In genomic region chr14:20970927-20971326, GRCm38 (mm10) we compare ENCODE assay signal across 9 mouse cellular contexts. TPM values are rescaled to one million over a fixed set of nuclear protein-coding genes. Genes with fewer than 3 reads are reported as not detected.
DNase-seq lines count a peak whose midpoint lies in the region; ATAC-seq and TF ChIP-seq lines count a peak whose summit lies in the region.
"Had no signal": no experiment of that assay in that cellular context is flagged by ENCODE, and none has a peak within 500 bp of the region (broad histone marks: within the 10 kb centered on the region; RNA-seq: fewer than 3 reads in every experiment).

No protein-coding gene starts in this region.

- peak overlapping the region; percentile 19; the same call in 1 of the 2 replicates for H3K9ac ChIP-seq in limb, embryonic 13.5 days
- no peak overlapping the region for H3K9ac ChIP-seq in heart, postnatal 0 days (replicated peaks; ENCODE audit: low read depth, low read length)
- no peak overlapping the region for H3K9ac ChIP-seq in kidney, embryonic 16.5 days (replicated peaks; ENCODE audit: low read length)

- no peak for ATAC-seq in limb, embryonic 13.5 days (ENCODE audit: low FRiP score, low read depth)
- peak; percentile 66; the same call in 1 of the 2 replicates for ATAC-seq in heart, postnatal 0 days (ENCODE audit: insufficient read depth, low read depth)
- no peak for ATAC-seq in kidney, embryonic 16.5 days (ENCODE audit: low FRiP score, low TSS enrichment)

- no peak for DNase-seq in limb, embryonic 10.5 days (ENCODE audit: low spot score)
- DNase-seq in cerebellum, adult 9-11 months, result peak; percentile 73
- no peak for DNase-seq in heart, postnatal 0 days (ENCODE audit: low spot score)
- peak; percentile 21 to 33 for DNase-seq in right cerebral cortex, adult 2 months (ENCODE audit: low spot score in 2 of 2)
- no peak for DNase-seq in gastrocnemius, adult 18-20 months (ENCODE audit: low spot score)
- DNase-seq in lung, postnatal 25 days (ENCODE audit: low spot score), result no peak

- no peak for TF ChIP-seq CTCF in heart, postnatal 0 days (IDR thresholded peaks at IDR 0.05; ENCODE audit: low read depth)

- H3K36me3 ChIP-seq in limb, embryonic 13.5 days, result peaks cover 3% of the 10 kb centered on the region; the same call in 1 of the 2 replicates
- H3K36me3 ChIP-seq in limb, embryonic 10.5 days, result no peaks in the 10 kb centered on the region
- H3K36me3 ChIP-seq in heart, postnatal 0 days (replicated peaks; ENCODE audit: control insufficient read depth, insufficient read depth, low read length), result peaks cover 6% of the 10 kb centered on the region
- H3K36me3 ChIP-seq in kidney, embryonic 16.5 days (ENCODE audit: insufficient read depth, low read length), result no peaks in the 10 kb centered on the region
- H3K36me3 ChIP-seq: embryonic facial prominence, embryonic 13.5 days had no signal

- peaks cover 5% of the 10 kb centered on the region; the same call in 1 of the 2 replicates for H3K4me1 ChIP-seq in limb, embryonic 13.5 days
- H3K4me1 ChIP-seq in limb, embryonic 10.5 days, result no peaks in the 10 kb centered on the region
- peaks cover 27% of the 10 kb centered on the region for H3K4me1 ChIP-seq in heart, postnatal 0 days (ENCODE audit: control insufficient read depth, insufficient read depth)
- no peaks in the 10 kb centered on the region; the same call in 1 of the 2 replicates for H3K4me1 ChIP-seq in kidney, embryonic 16.5 days (ENCODE audit: insufficient read depth, low read length)

- H3K27ac ChIP-seq in limb, embryonic 13.5 days, result no peak overlapping the region
- H3K27ac ChIP-seq in limb, embryonic 10.5 days, result no peak overlapping the region
- H3K27ac ChIP-seq in heart, postnatal 0 days (ENCODE audit: low read depth), result peak overlapping the region; percentile 27
- no peak overlapping the region for H3K27ac ChIP-seq in kidney, embryonic 16.5 days (ENCODE audit: low read length)

- no peak for TF ChIP-seq EP300 in heart, postnatal 0 days (IDR thresholded peaks at IDR 0.05; ENCODE audit: low read depth)

- 86% methylated on average over 9 of the region's 9 CpGs for WGBS in limb, embryonic 13.5 days
- 93% methylated on average over 9 of the region's 9 CpGs for WGBS in limb, embryonic 10.5 days
- 38% methylated on average over 9 of the region's 9 CpGs for WGBS in heart, postnatal 0 days
- WGBS in kidney, embryonic 16.5 days, result 88% methylated on average over 9 of the region's 9 CpGs

- H3K9me3 ChIP-seq in limb, embryonic 13.5 days, result no peaks in the 10 kb centered on the region
- H3K9me3 ChIP-seq in limb, embryonic 10.5 days (replicated peaks), result no peaks in the 10 kb centered on the region
- H3K9me3 ChIP-seq in heart, postnatal 0 days (replicated peaks; ENCODE audit: control insufficient read depth, low read length), result no peaks in the 10 kb centered on the region
- H3K9me3 ChIP-seq in kidney, embryonic 16.5 days (ENCODE audit: low read length), result no peaks in the 10 kb centered on the region
- H3K9me3 ChIP-seq: embryonic facial prominence, embryonic 13.5 days had no signal

- no peak overlapping the region for H3K4me2 ChIP-seq in limb, embryonic 13.5 days (replicated peaks)
- 0 out of 2 replicates have a peak overlapping the region, but pooled peaks have one; percentile 12 for H3K4me2 ChIP-seq in heart, postnatal 0 days (ENCODE audit: low read depth, low read length)
- no peak overlapping the region for H3K4me2 ChIP-seq in kidney, embryonic 16.5 days (replicated peaks; ENCODE audit: low read depth, low read length)
- H3K4me2 ChIP-seq: embryonic facial prominence, embryonic 13.5 days had no signal

- H3K27me3 ChIP-seq in limb, embryonic 13.5 days, result no peaks in the 10 kb centered on the region
- no peaks in the 10 kb centered on the region for H3K27me3 ChIP-seq in limb, embryonic 10.5 days (ENCODE audit: low read depth, poor library complexity, severe bottlenecking)
- H3K27me3 ChIP-seq in heart, postnatal 0 days (ENCODE audit: control insufficient read depth, insufficient read depth, low read length), result no peaks in the 10 kb centered on the region
- H3K27me3 ChIP-seq in kidney, embryonic 16.5 days (ENCODE audit: insufficient read depth, low read length), result no peaks in the 10 kb centered on the region
- H3K27me3 ChIP-seq: embryonic facial prominence, embryonic 13.5 days had no signal

- H3K4me3 ChIP-seq in limb, embryonic 13.5 days, result no peak overlapping the region
- H3K4me3 ChIP-seq in limb, embryonic 10.5 days, result no peak overlapping the region
- H3K4me3 ChIP-seq in heart, postnatal 0 days (ENCODE audit: low read depth, low read length), result no peak overlapping the region
- H3K4me3 ChIP-seq in kidney, embryonic 16.5 days (ENCODE audit: low read length), result no peak overlapping the region
- H3K4me3 ChIP-seq: embryonic facial prominence, embryonic 13.5 days had no signal

RNA-seq across cellular contexts. Expression of gene Vcl, which starts 41.7 kb away (rescaled TPM):
- polyA plus RNA-seq in limb, embryonic 13.5 days (2015; fragmentation: Nextera tagmentation; extraction: Ambion mirVana), result 47.7 and 58.8 TPM in 2 replicates
- 38.2 and 42.4 TPM in 2 replicates for polyA plus RNA-seq in limb, embryonic 10.5 days (2016; fragmentation: Nextera tagmentation; extraction: Ambion mirVana)
- 124 and 140 TPM in 2 replicates for total RNA-seq in heart, postnatal 0 days (2014; rRNA removed; ENCODE audit: low replicate concordance)
- 42.3 and 50.2 TPM in 2 replicates for polyA plus RNA-seq in heart, postnatal 0 days (2015; fragmentation: Nextera tagmentation; extraction: Ambion mirVana)
- polyA plus RNA-seq in kidney, embryonic 16.5 days (2015; fragmentation: Nextera tagmentation; extraction: Ambion mirVana), result 54.9 and 57.7 TPM in 2 replicates
- total RNA-seq in gastrocnemius, adult 18-20 months (2021), result 10 to 100 TPM; 62.3 to 64.9 TPM

Comparison
In these comparisons a context has a peak if more than half of its experiments do, and no peak if none do; other contexts are left out.
1. DNase-seq: peak in cerebellum, adult 9-11 months (single experiment) and right cerebral cortex, adult 2 months (2 of 2); none in limb, embryonic 10.5 days (single experiment), heart, postnatal 0 days (single experiment), gastrocnemius, adult 18-20 months (single experiment) and lung, postnatal 25 days (single experiment).